Mouse (Mus musculus): ENCODE data around the gene Tbkbp1.

DNA sequence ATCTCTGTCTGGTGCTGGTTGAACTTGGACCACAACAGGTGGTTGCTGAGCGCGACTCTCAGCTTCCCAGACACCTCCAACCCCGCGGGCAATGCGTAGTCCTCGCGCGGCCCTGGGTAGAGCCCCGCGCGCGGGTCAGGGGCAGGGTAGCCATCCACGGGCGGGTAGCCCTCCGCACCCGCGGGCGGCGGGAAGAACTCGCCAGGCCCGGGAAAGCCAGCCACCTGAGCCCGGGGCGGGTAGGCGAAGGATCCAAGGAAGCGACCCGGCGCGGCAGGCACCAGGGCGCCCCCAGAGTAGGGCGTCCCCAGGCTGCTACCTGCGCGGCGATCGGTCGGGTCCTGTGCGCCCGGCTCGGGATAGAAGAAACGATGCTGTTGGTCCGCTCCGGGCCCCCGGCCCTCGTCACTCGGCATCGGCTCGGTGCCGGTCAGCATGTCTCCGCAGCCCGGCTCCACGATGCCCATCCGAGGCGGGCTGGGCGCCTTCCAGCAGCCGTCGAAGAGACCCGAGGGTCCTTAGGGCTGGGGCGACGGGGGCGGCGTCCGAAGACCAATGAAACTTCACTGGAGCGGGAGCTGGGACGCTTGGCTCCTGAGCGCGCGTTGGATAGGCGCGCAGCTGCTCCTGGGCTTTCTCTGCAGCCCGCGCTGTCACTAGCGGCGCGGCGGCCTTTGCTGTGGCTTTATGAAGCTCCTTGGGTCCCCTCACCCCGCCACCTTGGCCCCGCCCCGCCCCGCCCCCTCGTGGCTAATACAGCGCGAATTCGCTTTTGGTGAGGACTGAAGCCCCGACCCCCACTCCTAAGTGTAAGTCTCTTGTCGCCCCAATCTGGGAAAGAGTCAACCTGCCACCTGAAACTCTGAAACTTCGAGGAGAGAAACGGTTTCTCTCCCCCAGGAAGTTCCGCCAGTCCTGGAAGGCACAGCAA is 36.4 kb downstream of the Tbkbp1 start, which contains the start of gene Tbx21:
- TF ChIP-seq POLR2A (IDR thresholded peaks at IDR 0.05; ENCODE audit: insufficient read length, low read depth) (no peak), MAX (IDR thresholded peaks at IDR 0.05; ENCODE audit: low read depth) (no peak), USF1 (IDR thresholded peaks at IDR 0.05; ENCODE audit: low read depth) (no peak), MYOG (IDR thresholded peaks at IDR 0.05; ENCODE audit: control insufficient read depth in 1 of 3, insufficient read depth in 1 of 3, insufficient read length in 2 of 3, low read depth in 2 of 3) (no peak)

All from myocyte (in vitro differentiated cells).